Mouse (Mus musculus): ENCODE data around the gene Zfpl1. TPM values are rescaled to one million over a fixed set of nuclear protein-coding genes. Genes with fewer than 3 reads are reported as not detected.

The Zfpl1 gene
- polyA plus RNA-seq, 1 experiment from 2014 or later, result 85.5 TPM

GRCm38 (mm10) chr19:6105586-6105985 lies 20.8 kb upstream of the Zfpl1 start, which contains the start of gene Naaladl1:
Naaladl1 (plus strand) TSS chr19:6105782.
- DNase-seq (no peak), ATAC-seq (ENCODE audit: low FRiP score, low TSS enrichment) (no peak)
- 86% methylated on average over 7 of the region's 7 CpGs for WGBS
- Histone ChIP-seq H3K27ac (replicated peaks; ENCODE audit: low read depth, low read length) (no peak within 1 kb of the TSS), H3K36me3 (ENCODE audit: control insufficient read depth, insufficient read depth, low read length) (no peaks in the 10 kb centered on the region), H3K9me3 (ENCODE audit: control insufficient read depth, low read length) (no peaks in the 10 kb centered on the region), H3K4me1 (ENCODE audit: control insufficient read depth, insufficient read depth, low read length) (no peaks in the 10 kb centered on the region), H3K4me3 (replicated peaks; ENCODE audit: low read depth, low read length) (no peak within 1 kb of the TSS), H3K4me2 (ENCODE audit: low read length) (no peak within 1 kb of the TSS), H3K27me3 (ENCODE audit: control insufficient read depth, insufficient read depth, low read length) (no peaks in the 10 kb centered on the region), H3K9ac (replicated peaks; ENCODE audit: low read length) (0 out of 2 replicates have a peak within 1 kb of the TSS, but pooled peaks have one; percentile 9)

GRCm38 (mm10) chr19:6104476-6104875 lies 19.7 kb upstream of the Zfpl1 start:
- Histone ChIP-seq H3K9me3 (ENCODE audit: control insufficient read depth, low read length) (no peaks in the 10 kb centered on the region), H3K4me3 (replicated peaks; ENCODE audit: low read depth, low read length) (no peak overlapping the region), H3K9ac (replicated peaks; ENCODE audit: low read length) (0 out of 2 replicates have a peak overlapping the region, but pooled peaks have one; percentile 9), H3K27ac (replicated peaks; ENCODE audit: low read depth, low read length) (no peak overlapping the region), H3K27me3 (ENCODE audit: control insufficient read depth, insufficient read depth, low read length) (no peaks in the 10 kb centered on the region), H3K36me3 (ENCODE audit: control insufficient read depth, insufficient read depth, low read length) (no peaks in the 10 kb centered on the region), H3K4me1 (ENCODE audit: control insufficient read depth, insufficient read depth, low read length) (no peaks in the 10 kb centered on the region), H3K4me2 (ENCODE audit: low read length) (no peak overlapping the region)
- DNase-seq, result no peak
- whole genome bisulfite sequencing, result 70% methylated on average over 4 of the region's 4 CpGs
- ATAC-seq (ENCODE audit: low FRiP score, low TSS enrichment), result no peak

GRCm38 (mm10) chr19:6102169-6102853 lies 17.6 kb upstream of the Zfpl1 start:
- Histone ChIP-seq H3K4me2 (ENCODE audit: low read length) (no peak overlapping the region), H3K4me1 (ENCODE audit: control insufficient read depth, insufficient read depth, low read length) (no peaks in the 10 kb centered on the region), H3K27me3 (ENCODE audit: control insufficient read depth, insufficient read depth, low read length) (no peaks in the 10 kb centered on the region), H3K9ac (replicated peaks; ENCODE audit: low read length) (no peak overlapping the region), H3K4me3 (replicated peaks; ENCODE audit: low read depth, low read length) (no peak overlapping the region), H3K9me3 (ENCODE audit: control insufficient read depth, low read length) (no peaks in the 10 kb centered on the region), H3K36me3 (ENCODE audit: control insufficient read depth, insufficient read depth, low read length) (no peaks in the 10 kb centered on the region), H3K27ac (replicated peaks; ENCODE audit: low read depth, low read length) (no peak overlapping the region)
- ATAC-seq (ENCODE audit: low FRiP score, low TSS enrichment), result no peak
- 83% methylated on average over 6 of the region's 6 CpGs for WGBS
- DNase-seq, result no peak

- DNase-seq (no peak), ATAC-seq (ENCODE audit: low FRiP score, low TSS enrichment) (no peak)
- Histone ChIP-seq H3K9ac (replicated peaks; ENCODE audit: low read length) (no peak overlapping the region), H3K27me3 (ENCODE audit: control insufficient read depth, insufficient read depth, low read length) (no peaks in the 10 kb centered on the region), H3K4me3 (replicated peaks; ENCODE audit: low read depth, low read length) (no peak overlapping the region), H3K9me3 (ENCODE audit: control insufficient read depth, low read length) (no peaks in the 10 kb centered on the region), H3K36me3 (ENCODE audit: control insufficient read depth, insufficient read depth, low read length) (no peaks in the 10 kb centered on the region), H3K4me2 (ENCODE audit: low read length) (no peak overlapping the region), H3K27ac (replicated peaks; ENCODE audit: low read depth, low read length) (no peak overlapping the region), H3K4me1 (ENCODE audit: control insufficient read depth, insufficient read depth, low read length) (no peaks in the 10 kb centered on the region)
- WGBS, result 78% methylated on average over 6 of the region's 6 CpGs
These were observed 16.4 kb upstream of the Zfpl1 start for GRCm38 (mm10) chr19:6101186-6101585.

- H3K4me3 ChIP-seq (replicated peaks; ENCODE audit: low read depth, low read length), result no peak overlapping the region
- WGBS, result 94% methylated on average over 3 of the region's 3 CpGs
- DNase-seq (no peak), ATAC-seq (ENCODE audit: low FRiP score, low TSS enrichment) (no peak)
- H3K27ac ChIP-seq (replicated peaks; ENCODE audit: low read depth, low read length), result no peak overlapping the region
- H3K4me2 ChIP-seq (ENCODE audit: low read length), result no peak overlapping the region
- no peaks in the 10 kb centered on the region for H3K9me3 ChIP-seq (ENCODE audit: control insufficient read depth, low read length)
- H3K9ac ChIP-seq (replicated peaks; ENCODE audit: low read length), result no peak overlapping the region
- no peaks in the 10 kb centered on the region for H3K4me1 ChIP-seq (ENCODE audit: control insufficient read depth, insufficient read depth, low read length)
- H3K27me3 ChIP-seq (ENCODE audit: control insufficient read depth, insufficient read depth, low read length), result no peaks in the 10 kb centered on the region
- no peaks in the 10 kb centered on the region for H3K36me3 ChIP-seq (ENCODE audit: control insufficient read depth, insufficient read depth, low read length)
These were observed 13.1 kb upstream of the Zfpl1 start for GRCm38 (mm10) chr19:6097847-6098246.

GRCm38 (mm10) chr19:6094119-6094518 lies 9.4 kb upstream of the Zfpl1 start, which contains the start of gene AC131692.1:
AC131692.1 (plus strand) TSS chr19:6094419.
- H3K4me1 ChIP-seq (ENCODE audit: control insufficient read depth, insufficient read depth, low read length), result no peaks in the 10 kb centered on the region
- 90% methylated on average over 7 of the region's 7 CpGs for WGBS
- no peaks in the 10 kb centered on the region for H3K27me3 ChIP-seq (ENCODE audit: control insufficient read depth, insufficient read depth, low read length)
- no peak within 1 kb of the TSS for H3K27ac ChIP-seq (replicated peaks; ENCODE audit: low read depth, low read length)
- H3K4me3 ChIP-seq (replicated peaks; ENCODE audit: low read depth, low read length), result no peak within 1 kb of the TSS
- no peak within 1 kb of the TSS for H3K4me2 ChIP-seq (ENCODE audit: low read length)
- no peak within 1 kb of the TSS for H3K9ac ChIP-seq (replicated peaks; ENCODE audit: low read length)
- DNase-seq (no peak), ATAC-seq (ENCODE audit: low FRiP score, low TSS enrichment) (no peak)
- no peaks in the 10 kb centered on the region for H3K9me3 ChIP-seq (ENCODE audit: control insufficient read depth, low read length)
- H3K36me3 ChIP-seq (ENCODE audit: control insufficient read depth, insufficient read depth, low read length), result peaks cover 5% of the 10 kb centered on the region; the same call in 1 of the 2 replicates

- Histone ChIP-seq H3K9ac (replicated peaks; ENCODE audit: low read length) (no peak overlapping the region), H3K9me3 (ENCODE audit: control insufficient read depth, low read length) (no peaks in the 10 kb centered on the region), H3K4me1 (ENCODE audit: control insufficient read depth, insufficient read depth, low read length) (peaks cover 15% of the 10 kb centered on the region), H3K4me2 (ENCODE audit: low read length) (no peak overlapping the region), H3K27ac (replicated peaks; ENCODE audit: low read depth, low read length) (no peak overlapping the region), H3K4me3 (replicated peaks; ENCODE audit: low read depth, low read length) (no peak overlapping the region), H3K27me3 (ENCODE audit: control insufficient read depth, insufficient read depth, low read length) (no peaks in the 10 kb centered on the region), H3K36me3 (ENCODE audit: control insufficient read depth, insufficient read depth, low read length) (peaks cover 5% of the 10 kb centered on the region; the same call in 1 of the 2 replicates)
- no peak for DNase-seq
- no peak for ATAC-seq (ENCODE audit: low FRiP score, low TSS enrichment)
- WGBS, result 94% methylated on average over 13 of the region's 13 CpGs
These were observed 4.1 kb upstream of the Zfpl1 start for GRCm38 (mm10) chr19:6088841-6089240.

- 0 out of 2 replicates have a peak, but pooled peaks have one; percentile 51 for ATAC-seq (ENCODE audit: low FRiP score, low TSS enrichment)
- under 1% methylated on average over 17 of the region's 17 CpGs for WGBS
- Histone ChIP-seq H3K4me1 (ENCODE audit: control insufficient read depth, insufficient read depth, low read length) (peaks cover 16% of the 10 kb centered on the region), H3K27me3 (ENCODE audit: control insufficient read depth, insufficient read depth, low read length) (no peaks in the 10 kb centered on the region), H3K9me3 (ENCODE audit: control insufficient read depth, low read length) (no peaks in the 10 kb centered on the region), H3K36me3 (ENCODE audit: control insufficient read depth, insufficient read depth, low read length) (peaks cover 21% of the 10 kb centered on the region), H3K4me3 (replicated peaks; ENCODE audit: low read depth, low read length) (peak overlapping the region; percentile 69), H3K4me2 (ENCODE audit: low read length) (peak overlapping the region; percentile 88), H3K27ac (replicated peaks; ENCODE audit: low read depth, low read length) (no peak overlapping the region), H3K9ac (replicated peaks; ENCODE audit: low read length) (no peak overlapping the region; the same call in 1 of the 2 replicates)
- peak; percentile 65 for DNase-seq
These were observed 692 bp upstream of the Zfpl1 start for GRCm38 (mm10) chr19:6085417-6085879.

GRCm38 (mm10) chr19:6082156-6082555 lies 2.6 kb downstream of the Zfpl1 start, which contains the start of gene Gm28374:
Gm28374 (minus strand) TSS chr19:6082256.
- no peak for ATAC-seq (ENCODE audit: low FRiP score, low TSS enrichment)
- WGBS, result 93% methylated on average over 9 of the region's 9 CpGs
- H3K4me1 ChIP-seq (ENCODE audit: control insufficient read depth, insufficient read depth, low read length), result peaks cover 16% of the 10 kb centered on the region

More at GRCm38 (mm10) chr19:6082156-6082555, 2.6 kb downstream of the Zfpl1 start, which contains the start of gene Gm28374:
- Histone ChIP-seq H3K4me2 (ENCODE audit: low read length) (no peak within 1 kb of the TSS), H3K9ac (replicated peaks; ENCODE audit: low read length) (no peak within 1 kb of the TSS), H3K4me3 (replicated peaks; ENCODE audit: low read depth, low read length) (no peak within 1 kb of the TSS), H3K27me3 (ENCODE audit: control insufficient read depth, insufficient read depth, low read length) (no peaks in the 10 kb centered on the region), H3K27ac (replicated peaks; ENCODE audit: low read depth, low read length) (no peak within 1 kb of the TSS), H3K36me3 (ENCODE audit: control insufficient read depth, insufficient read depth, low read length) (peaks cover 26% of the 10 kb centered on the region), H3K9me3 (ENCODE audit: control insufficient read depth, low read length) (no peaks in the 10 kb centered on the region)
- DNase-seq, result no peak

All from midbrain, embryonic 14.5 days (tissue).